Mouse (Mus musculus) MEL (cell line): ENCODE results near the gene Mapre1. TPM values are rescaled to one million over a fixed set of nuclear protein-coding genes. Genes with fewer than 3 reads are reported as not detected.

Experiments
- DNase-seq: peaks from one replicate; pipeline ENCODE4 v3.0.0; 2011; ENCODE audit warnings: low read depth, low spot score
- H3K27ac ChIP-seq: 2 replicates; pipeline ENCODE4 v1.5.1; 2012; ENCODE audit warnings: low read depth, mild to moderate bottlenecking, control low read depth, low read length, moderate library complexity; ENCODE audit not compliant: control insufficient read depth
- H3K27me3 ChIP-seq, 2 experiments: fragments of 150-350 bp in 1 of 2; sonication (generic) in 1 of 2; 2 replicates each; pipeline ENCODE4 v1.6.1; 2012; ENCODE audit warnings: low read length in 2 of 2, mild to moderate bottlenecking in 2 of 2, improper control_type of control experiment in 1 of 2, moderate library complexity in 1 of 2; ENCODE audit not compliant: insufficient read depth in 2 of 2, control insufficient read depth in 1 of 2
- H3K36me3 ChIP-seq, 2 experiments: 2 replicates each; pipeline ENCODE4 v1.6.1; 2012 to 2014; ENCODE audit warnings: low read length in 2 of 2, improper control_type of control experiment in 1 of 2, inconsistent platforms in 1 of 2, mild to moderate bottlenecking in 1 of 2; ENCODE audit not compliant: insufficient read depth in 2 of 2, control insufficient read depth in 1 of 2
- H3K4me1 ChIP-seq, 2 experiments: fragments of 150-350 bp in 1 of 2; sonication (generic) in 1 of 2; 2 replicates each; pipeline ENCODE4 v1.6.1; 2012; ENCODE audit warnings: low read length in 2 of 2, improper control_type of control experiment in 1 of 2, mild to moderate bottlenecking in 1 of 2; ENCODE audit not compliant: insufficient read depth in 2 of 2, control insufficient read depth in 1 of 2
- H3K4me3 ChIP-seq, 2 experiments: fragments of 150-350 bp in 1 of 2; sonication (generic) in 1 of 2; 2 replicates each; pipeline ENCODE4 v1.5.1; 2012; ENCODE audit warnings: low read depth in 2 of 2, low read length in 2 of 2, mild to moderate bottlenecking in 2 of 2, moderate library complexity in 2 of 2, control low read depth in 1 of 2, improper control_type of control experiment in 1 of 2; ENCODE audit not compliant: control insufficient read depth in 1 of 2, insufficient read depth in 1 of 2
- H3K79me2 ChIP-seq: 2 replicates; pipeline ENCODE4 v1.6.1; 2012; ENCODE audit warnings: mild to moderate bottlenecking, low read length, moderate library complexity; ENCODE audit not compliant: control insufficient read depth, poor library complexity, insufficient read depth
- H3K9ac ChIP-seq: 2 replicates; pipeline ENCODE4 v1.6.1; 2012; ENCODE audit warnings: low read depth, mild to moderate bottlenecking, control low read depth, low read length, moderate library complexity; ENCODE audit not compliant: control insufficient read depth, poor library complexity, severe bottlenecking
- H3K9me3 ChIP-seq: fragments of 150-350 bp; sonication (generic); replicated peaks from 2 replicates; pipeline ENCODE4 v1.6.1; 2012; ENCODE audit warnings: mild to moderate bottlenecking, low read length, improper control_type of control experiment, moderate library complexity; ENCODE audit not compliant: insufficient read depth
- BHLHE40 ChIP-seq: IDR thresholded peaks from 2 replicates; pipeline ENCODE4 v1.6.1; 2012; ENCODE audit warnings: low read depth, mild to moderate bottlenecking, inconsistent platforms, low read length, improper control_type of control experiment, borderline replicate concordance
- CTCF ChIP-seq, 3 experiments: IDR thresholded peaks in 2 of 3; conservative IDR thresholded peaks in 1 of 3; 2 replicates each; pipeline ENCODE4 v1.5.1; 2011 to 2012; ENCODE audit warnings: low read length in 3 of 3, low read depth in 2 of 3, mild to moderate bottlenecking in 2 of 3, improper control_type of control experiment in 1 of 3, inconsistent platforms in 1 of 3, mixed read lengths in 1 of 3, moderate library complexity in 1 of 3; ENCODE audit not compliant: control insufficient read depth in 1 of 3, insufficient read depth in 1 of 3, poor library complexity in 1 of 3, severe bottlenecking in 1 of 3
- E2F4 ChIP-seq: IDR thresholded peaks from 2 replicates; pipeline ENCODE4 v1.6.1; 2011; ENCODE audit warnings: low read depth, low read length, improper control_type of control experiment, borderline replicate concordance
- ELF1 ChIP-seq: IDR thresholded peaks from 2 replicates; pipeline ENCODE4 v1.6.1; 2014; ENCODE audit warnings: low read depth, mild to moderate bottlenecking, inconsistent platforms, low read length, improper control_type of control experiment, moderate library complexity
- EP300 ChIP-seq, 2 experiments: IDR thresholded peaks; 2 replicates each; pipeline ENCODE4 v1.6.1; 2011; ENCODE audit warnings: improper control_type of control experiment in 2 of 2, low read length in 2 of 2, low read depth in 1 of 2, mild to moderate bottlenecking in 1 of 2
- ETS1 ChIP-seq: IDR thresholded peaks from 2 replicates; pipeline ENCODE4 v1.6.1; 2012; ENCODE audit warnings: low read depth, mild to moderate bottlenecking, inconsistent platforms, low read length, improper control_type of control experiment, moderate library complexity
- GABPA ChIP-seq: IDR thresholded peaks from 2 replicates; pipeline ENCODE4 v1.6.1; 2012; ENCODE audit warnings: low read depth, mild to moderate bottlenecking, inconsistent platforms, low read length, improper control_type of control experiment, moderate library complexity
- GATA1 ChIP-seq: IDR thresholded peaks from 2 replicates; pipeline ENCODE4 v1.6.1; 2011; ENCODE audit warnings: low read depth, low read length, improper control_type of control experiment
- HCFC1 ChIP-seq: IDR thresholded peaks from 2 replicates; pipeline ENCODE4 v1.6.1; 2012; ENCODE audit warnings: low read depth, mild to moderate bottlenecking, inconsistent platforms, low read length, improper control_type of control experiment, moderate library complexity
- JUND ChIP-seq: IDR thresholded peaks from 2 replicates; pipeline ENCODE4 v1.6.1; 2011; ENCODE audit warnings: low read depth, mild to moderate bottlenecking, improper control_type of control experiment, low read length
- MAFK ChIP-seq: IDR thresholded peaks from 2 replicates; pipeline ENCODE4 v1.6.1; 2011; ENCODE audit warnings: low read depth, mild to moderate bottlenecking, low read length, improper control_type of control experiment, borderline replicate concordance
- MAZ ChIP-seq: IDR thresholded peaks from 2 replicates; pipeline ENCODE4 v1.6.1; 2012; ENCODE audit warnings: low read depth, mild to moderate bottlenecking, inconsistent platforms, low read length, improper control_type of control experiment
- MEF2A ChIP-seq: IDR thresholded peaks from 2 replicates; pipeline ENCODE4 v1.6.1; 2014; ENCODE audit warnings: low read depth, mild to moderate bottlenecking, inconsistent platforms, low read length, improper control_type of control experiment; ENCODE audit not compliant: poor library complexity, insufficient replicate concordance, severe bottlenecking; ENCODE audit errors: extremely low read depth
- MXI1 ChIP-seq: IDR thresholded peaks from 2 replicates; pipeline ENCODE4 v1.6.1; 2011; ENCODE audit warnings: mild to moderate bottlenecking, low read depth, low read length, improper control_type of control experiment
- MYC ChIP-seq: IDR thresholded peaks from 2 replicates; pipeline ENCODE4 v1.6.1; 2011; ENCODE audit warnings: low read depth, mild to moderate bottlenecking, low read length, improper control_type of control experiment, moderate library complexity
- NRF1 ChIP-seq: IDR thresholded peaks from 2 replicates; pipeline ENCODE4 v1.6.1; 2014; ENCODE audit warnings: low read depth, mild to moderate bottlenecking, inconsistent platforms, low read length, improper control_type of control experiment, moderate library complexity; ENCODE audit not compliant: poor library complexity, insufficient read depth, severe bottlenecking
- POLR2A ChIP-seq, 2 experiments: IDR thresholded peaks; 2 replicates each; pipeline ENCODE4 v1.6.1; 2011 to 2012; ENCODE audit warnings: low read length in 2 of 2, mild to moderate bottlenecking in 2 of 2, control low read depth in 1 of 2, improper control_type of control experiment in 1 of 2, low read depth in 1 of 2, moderate library complexity in 1 of 2; ENCODE audit not compliant: control insufficient read depth in 1 of 2, insufficient read depth in 1 of 2, poor library complexity in 1 of 2
- POLR2AphosphoS2 ChIP-seq: IDR thresholded peaks from 2 replicates; pipeline ENCODE4 v1.6.1; 2011; ENCODE audit warnings: low read length, improper control_type of control experiment
- POLR2AphosphoS5 ChIP-seq: IDR thresholded peaks from 2 replicates; pipeline ENCODE4 v1.6.1; 2012; ENCODE audit warnings: low read depth, borderline replicate concordance, mild to moderate bottlenecking, inconsistent platforms, low read length, moderate library complexity, mixed read lengths
- RAD21 ChIP-seq: IDR thresholded peaks from 2 replicates; pipeline ENCODE4 v1.6.1; 2011; ENCODE audit warnings: mild to moderate bottlenecking, low read depth, low read length, improper control_type of control experiment
- RCOR1 ChIP-seq: IDR thresholded peaks from 2 replicates; pipeline ENCODE4 v1.6.1; 2012; ENCODE audit warnings: low read depth, mild to moderate bottlenecking, inconsistent platforms, low read length, improper control_type of control experiment
- SIN3A ChIP-seq: IDR thresholded peaks from 2 replicates; pipeline ENCODE4 v1.6.1; 2012; ENCODE audit warnings: low read length, improper control_type of control experiment, inconsistent platforms
- SMC3 ChIP-seq: IDR thresholded peaks from 2 replicates; pipeline ENCODE4 v1.6.1; 2011; ENCODE audit warnings: low read depth, low read length, improper control_type of control experiment
- TAL1 ChIP-seq: IDR thresholded peaks from 2 replicates; pipeline ENCODE4 v1.6.1; 2012; ENCODE audit warnings: mild to moderate bottlenecking, inconsistent platforms, low read length, moderate library complexity, mixed read lengths
- UBTF ChIP-seq: IDR thresholded peaks from 2 replicates; pipeline ENCODE4 v1.6.1; 2012; ENCODE audit warnings: low read depth, mild to moderate bottlenecking, inconsistent platforms, low read length, improper control_type of control experiment, moderate library complexity, borderline replicate concordance; ENCODE audit not compliant: insufficient read depth
- USF1 ChIP-seq: IDR thresholded peaks from 2 replicates; pipeline ENCODE4 v1.6.1; 2014; ENCODE audit warnings: low read depth, mild to moderate bottlenecking, inconsistent platforms, low read length, improper control_type of control experiment, moderate library complexity
- USF2 ChIP-seq, 2 experiments: IDR thresholded peaks; 2 replicates each; pipeline ENCODE4 v1.6.1; 2011 to 2012; ENCODE audit warnings: improper control_type of control experiment in 2 of 2, low read length in 2 of 2, borderline replicate concordance in 1 of 2, inconsistent platforms in 1 of 2, low read depth in 1 of 2, mild to moderate bottlenecking in 1 of 2; ENCODE audit not compliant: insufficient read depth in 1 of 2
- ZKSCAN1 ChIP-seq: IDR thresholded peaks from 2 replicates; pipeline ENCODE4 v1.6.1; 2012; ENCODE audit warnings: low read depth, mild to moderate bottlenecking, inconsistent platforms, low read length, improper control_type of control experiment, moderate library complexity
- ZMIZ1 ChIP-seq: IDR thresholded peaks from 2 replicates; pipeline ENCODE4 v1.6.1; 2012; ENCODE audit warnings: low read depth, mild to moderate bottlenecking, inconsistent platforms, low read length, improper control_type of control experiment, moderate library complexity
- polyA plus RNA-seq, 2 experiments: library from polyadenylated mRNA; stranded (reverse) in 1 of 2; unstranded in 1 of 2; fragments of >175 nt in 1 of 2; fragments of >200 nt in 1 of 2; gene quantifications; 2 replicates each; pipeline versions ENCODE4 v1.2.1 to v1.2.4; 2012; ENCODE audit warnings: low replicate concordance in 2 of 2, low read depth in 1 of 2; ENCODE audit not compliant: insufficient read length in 2 of 2, insufficient read depth in 1 of 2, missing spikeins in 1 of 2
- total RNA-seq: library from RNA; depleted of rRNA; stranded (reverse); fragments of 300-350 nt; gene quantifications from 2 replicates; pipeline ENCODE4 v1.2.3, GENCODE M21; 2012

Gene Mapre1
- total and polyA plus RNA-seq, 3 experiments, result 57.7 to 94.8 TPM; not detected in 1

DNA sequence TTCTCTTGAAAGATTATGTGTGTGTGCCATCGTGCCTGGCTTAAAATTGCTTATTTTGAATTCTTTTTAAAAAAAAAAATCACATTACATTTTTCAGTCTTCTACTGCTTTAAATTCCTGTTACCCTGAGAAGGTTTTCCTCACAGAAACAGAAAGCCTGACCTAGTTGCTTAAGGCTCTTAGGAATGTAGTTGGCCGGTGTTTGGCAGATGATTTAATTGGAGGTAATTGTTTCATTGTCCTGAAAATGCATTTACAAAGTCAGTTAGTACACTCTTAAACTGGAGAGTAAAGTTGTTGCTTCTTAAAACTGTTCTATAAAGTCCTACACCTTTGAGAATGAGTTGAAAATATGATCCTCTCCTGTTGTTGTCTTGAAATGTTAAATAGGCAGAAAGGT lies 27.8 kb downstream of the Mapre1 start:
- Histone ChIP-seq H3K4me1 (no peaks in the 10 kb centered on the region), H3K9me3 (no peaks in the 10 kb centered on the region), H3K27ac (no peak overlapping the region), H3K27me3 (no peaks in the 10 kb centered on the region), H3K36me3 (peaks cover 0 to 30% of the 10 kb centered on the region in 2 experiments; a peak in 2 of 4 replicates), H3K9ac (no peak overlapping the region), H3K79me2 (no peaks in the 10 kb centered on the region), H3K4me3 (no peak overlapping the region)
- no peak for TF ChIP-seq TAL1
- TF ChIP-seq USF1, result no peak
- no peak for TF ChIP-seq ETS1
- TF ChIP-seq MEF2A, result no peak
- TF ChIP-seq SMC3, result no peak
- no peak for TF ChIP-seq USF2 (IDR thresholded peaks at IDR 0.05; ENCODE audit: borderline replicate concordance in 1 of 2, insufficient read depth in 1 of 2, low read depth in 1 of 2, low read length in 2 of 2)
- TF ChIP-seq ZMIZ1, result no peak
- no peak for TF ChIP-seq SIN3A
- no peak for TF ChIP-seq E2F4
- no peak for TF ChIP-seq RAD21
- no peak for TF ChIP-seq CTCF (IDR thresholded peaks at IDR 0.05 in 2 of 3, conservative IDR thresholded peaks at IDR 0.05 in 1 of 3; ENCODE audit: control insufficient read depth in 1 of 3, insufficient read depth in 1 of 3, low read depth in 2 of 3, low read length in 3 of 3, poor library complexity in 1 of 3, severe bottlenecking in 1 of 3)
- TF ChIP-seq GATA1, result no peak
- TF ChIP-seq JUND, result no peak
- TF ChIP-seq MAFK, result no peak
- no peak for TF ChIP-seq HCFC1
- TF ChIP-seq NRF1, result no peak
- TF ChIP-seq MYC, result no peak
- TF ChIP-seq ELF1, result no peak
- TF ChIP-seq GABPA, result no peak
- no peak for TF ChIP-seq MXI1
- no peak for DNase-seq

DNA sequence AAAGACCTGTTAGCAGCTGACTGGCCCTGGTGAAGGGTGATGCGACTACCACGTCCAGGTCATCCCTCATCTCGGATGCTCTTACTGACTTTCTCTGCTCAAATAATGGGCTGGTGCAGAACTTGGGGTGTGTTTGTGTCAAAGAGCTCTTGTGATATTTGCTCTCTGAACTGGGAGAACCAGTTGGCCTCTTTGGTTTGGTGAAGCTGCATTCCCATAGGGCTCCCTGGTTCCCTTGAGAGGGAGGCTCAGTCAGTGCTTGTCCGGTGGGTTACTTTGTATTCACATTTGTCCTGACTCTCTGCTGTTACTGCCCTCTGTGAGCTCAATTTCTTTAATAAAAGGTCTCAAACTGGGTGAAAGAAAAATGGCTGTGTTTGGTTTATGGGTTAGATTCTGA lies 31.9 kb downstream of the Mapre1 start:
- Histone ChIP-seq H3K4me3 (no peak overlapping the region), H3K36me3 (peaks cover 0 to 8% of the 10 kb centered on the region in 2 experiments; a peak in 2 of 4 replicates), H3K79me2 (no peaks in the 10 kb centered on the region), H3K9me3 (no peaks in the 10 kb centered on the region), H3K4me1 (no peaks in the 10 kb centered on the region), H3K27me3 (no peaks in the 10 kb centered on the region), H3K9ac (no peak overlapping the region), H3K27ac (no peak overlapping the region)
- TF ChIP-seq MAZ (no peak), POLR2AphosphoS2 (no peak), USF2 (IDR thresholded peaks at IDR 0.05; ENCODE audit: borderline replicate concordance in 1 of 2, insufficient read depth in 1 of 2, low read depth in 1 of 2, low read length in 2 of 2) (no peak), RCOR1 (no peak), UBTF (no peak), POLR2AphosphoS5 (no peak), ZKSCAN1 (no peak), TAL1 (no peak), SMC3 (no peak), POLR2A (IDR thresholded peaks at IDR 0.05; ENCODE audit: control insufficient read depth in 1 of 2, insufficient read depth in 1 of 2, low read depth in 1 of 2, low read length in 2 of 2, poor library complexity in 1 of 2) (no peak), GABPA (no peak), RAD21 (no peak), CTCF (IDR thresholded peaks at IDR 0.05 in 2 of 3, conservative IDR thresholded peaks at IDR 0.05 in 1 of 3; ENCODE audit: control insufficient read depth in 1 of 3, insufficient read depth in 1 of 3, low read depth in 2 of 3, low read length in 3 of 3, poor library complexity in 1 of 3, severe bottlenecking in 1 of 3) (no peak), BHLHE40 (no peak), EP300 (IDR thresholded peaks at IDR 0.05; ENCODE audit: low read depth in 1 of 2, low read length in 2 of 2) (no peak)
- DNase-seq, result no peak
